Mouse (Mus musculus) thymus, postnatal 36 days (tissue): ENCODE results near the gene Ganab.

Experiments
- DNase-seq, 2 experiments: peaks; one replicate each; pipeline ENCODE4 v3.0.0; 2022; ENCODE audit warnings: mixed read lengths in 2 of 2

Gene Ganab

DNA sequence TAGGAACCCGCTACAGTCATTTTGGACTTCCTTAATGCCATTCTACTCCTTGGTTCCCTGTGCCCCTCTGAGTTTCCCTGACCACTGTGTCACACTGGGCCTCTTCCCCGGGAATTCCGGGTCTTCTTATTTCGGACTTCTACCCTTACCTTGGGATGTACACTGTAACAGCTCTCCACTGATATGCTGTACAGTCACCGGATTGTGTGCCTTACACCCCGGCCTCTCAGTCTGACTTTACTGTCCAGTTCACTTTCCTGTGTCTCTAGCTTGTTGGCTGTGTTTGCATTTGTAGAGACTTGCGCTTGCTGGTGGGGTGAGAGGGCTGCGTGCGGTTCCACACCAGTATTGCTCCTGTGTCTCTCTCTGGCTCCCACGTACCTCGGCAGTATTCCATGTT is 32.2 kb downstream of the Ganab start:
- no peak for DNase-seq

DNA sequence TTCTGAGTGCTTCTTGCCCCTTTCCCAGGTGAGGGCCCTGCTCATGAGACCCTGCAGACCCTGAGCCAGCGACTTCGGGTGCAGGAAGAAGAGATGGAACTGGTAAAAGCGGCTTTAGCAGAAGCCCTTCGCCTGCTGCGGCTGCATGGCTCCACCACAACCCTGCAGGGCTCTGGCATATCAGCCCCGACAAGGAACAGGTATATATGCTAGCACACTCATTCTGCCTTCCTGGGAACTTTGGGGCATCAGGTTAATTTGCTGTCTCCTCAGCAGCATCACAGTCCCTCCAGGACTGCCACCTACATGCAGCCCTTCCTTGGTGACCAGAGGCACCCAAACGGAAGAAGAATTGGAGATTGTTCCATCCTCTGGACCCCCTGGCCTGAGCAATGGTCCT is 32.9 kb downstream of the Ganab start:
- no peak for DNase-seq

DNA sequence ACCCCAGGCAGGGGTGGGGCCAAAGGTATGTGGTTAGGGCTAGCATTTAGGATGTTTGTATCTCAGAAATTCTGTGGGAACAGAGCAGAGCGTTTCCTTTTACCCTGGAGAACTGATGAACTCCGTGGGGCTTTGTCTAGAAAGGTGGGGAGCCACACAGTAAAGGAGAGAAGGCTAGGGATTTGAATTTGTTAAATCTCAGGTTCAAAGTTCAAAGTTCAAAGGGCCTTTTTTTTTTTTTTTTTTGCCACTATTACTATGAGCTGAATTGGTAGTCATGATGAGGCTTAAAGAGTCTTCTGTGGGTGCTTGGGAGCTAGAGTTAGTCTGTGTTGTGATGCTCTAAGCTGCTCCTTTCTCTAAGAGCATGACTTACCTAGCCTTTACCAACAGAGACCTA is 38.9 kb downstream of the Ganab start:
- DNase-seq: no peak

DNA sequence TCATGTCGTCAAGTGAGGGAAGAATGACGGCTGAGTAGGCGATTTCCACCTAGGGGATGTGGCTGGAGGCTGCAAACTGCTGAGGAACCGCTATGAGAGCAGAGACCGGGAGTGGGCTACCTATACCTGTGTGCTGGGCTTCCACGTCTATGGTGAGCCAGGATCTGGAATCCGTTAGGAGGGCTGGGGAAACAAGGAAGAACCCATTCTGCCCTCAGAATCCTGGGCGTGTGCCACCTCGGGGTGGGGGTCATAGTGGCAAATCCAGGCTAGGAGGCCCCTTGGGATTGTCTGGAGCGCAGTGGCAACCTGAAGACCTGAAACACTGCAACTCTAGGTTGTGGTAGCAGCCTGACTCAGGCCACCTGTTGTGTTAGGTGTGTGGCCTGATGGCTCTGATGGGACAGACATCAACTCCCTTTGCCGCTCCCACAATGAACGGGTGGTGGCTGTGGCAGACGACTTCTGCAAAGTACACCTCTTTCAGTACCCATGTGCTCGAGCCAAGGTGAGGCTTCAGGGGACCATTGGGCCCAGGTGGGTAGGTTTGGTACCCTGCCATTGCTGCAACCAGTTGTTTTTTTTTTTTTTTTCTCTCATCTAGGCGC is 42.8 kb downstream of the Ganab start:
- no peak for DNase-seq

DNA sequence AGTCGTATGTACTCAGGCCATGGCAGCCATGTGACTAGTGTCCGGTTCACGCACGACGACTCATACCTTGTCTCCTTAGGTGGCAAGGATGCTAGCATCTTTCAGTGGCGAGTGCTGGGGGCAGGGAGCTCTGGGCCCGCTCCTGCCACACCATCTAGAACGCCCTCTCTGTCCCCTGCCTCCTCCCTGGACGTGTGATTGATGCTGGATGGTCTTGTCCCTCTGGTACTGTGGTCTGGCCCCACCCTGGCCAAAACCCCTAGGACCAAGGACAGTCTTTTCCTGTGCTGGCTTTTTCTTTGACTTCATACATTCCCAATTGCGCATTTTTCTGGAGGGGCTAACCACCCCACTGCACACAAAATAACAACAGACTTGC is 43.3 kb downstream of the Ganab start:
- peak in 1 of 2 experiments; percentile 21 for DNase-seq

DNA sequence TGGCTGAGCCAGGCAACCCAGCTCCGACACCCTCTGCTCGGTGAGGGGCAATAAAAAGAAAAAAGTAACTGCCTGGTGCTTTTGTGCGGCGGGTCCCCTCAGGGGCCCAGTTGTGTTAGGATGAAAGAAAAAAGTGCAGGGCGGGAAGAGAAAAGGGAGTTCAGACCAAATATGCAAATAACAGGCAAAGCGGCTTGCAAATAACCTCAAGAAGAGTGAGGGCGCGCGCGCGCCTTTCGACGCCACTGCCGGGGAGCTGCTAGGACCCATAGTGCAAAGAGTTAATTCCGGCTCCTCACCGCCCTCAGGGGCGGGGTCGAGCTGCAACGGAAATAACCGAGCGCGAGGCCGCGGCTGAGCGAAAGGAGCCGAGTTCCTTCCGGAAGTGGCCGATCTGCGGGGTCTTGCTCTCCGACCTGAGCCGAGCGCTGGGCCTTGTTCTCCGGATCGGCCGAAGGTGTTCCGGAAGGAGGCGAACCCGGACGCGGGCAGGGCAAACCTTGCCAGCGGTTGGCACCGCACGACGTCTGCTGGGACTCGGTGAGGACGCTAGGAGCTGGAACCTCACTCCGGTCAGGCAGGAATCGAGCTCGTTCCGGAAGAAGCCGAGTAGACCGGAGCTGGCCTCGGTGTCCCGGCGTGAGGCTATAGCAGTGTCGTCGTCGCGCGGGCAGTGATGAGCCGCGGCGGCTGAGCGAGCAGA is 43.8 kb downstream of the Ganab start, which contains the start of gene Mta2:
Gene Mta2, plus strand, starts transcription at position 361 of the 703 bp plus-strand sequence.
- peak; percentile 98 for DNase-seq

DNA sequence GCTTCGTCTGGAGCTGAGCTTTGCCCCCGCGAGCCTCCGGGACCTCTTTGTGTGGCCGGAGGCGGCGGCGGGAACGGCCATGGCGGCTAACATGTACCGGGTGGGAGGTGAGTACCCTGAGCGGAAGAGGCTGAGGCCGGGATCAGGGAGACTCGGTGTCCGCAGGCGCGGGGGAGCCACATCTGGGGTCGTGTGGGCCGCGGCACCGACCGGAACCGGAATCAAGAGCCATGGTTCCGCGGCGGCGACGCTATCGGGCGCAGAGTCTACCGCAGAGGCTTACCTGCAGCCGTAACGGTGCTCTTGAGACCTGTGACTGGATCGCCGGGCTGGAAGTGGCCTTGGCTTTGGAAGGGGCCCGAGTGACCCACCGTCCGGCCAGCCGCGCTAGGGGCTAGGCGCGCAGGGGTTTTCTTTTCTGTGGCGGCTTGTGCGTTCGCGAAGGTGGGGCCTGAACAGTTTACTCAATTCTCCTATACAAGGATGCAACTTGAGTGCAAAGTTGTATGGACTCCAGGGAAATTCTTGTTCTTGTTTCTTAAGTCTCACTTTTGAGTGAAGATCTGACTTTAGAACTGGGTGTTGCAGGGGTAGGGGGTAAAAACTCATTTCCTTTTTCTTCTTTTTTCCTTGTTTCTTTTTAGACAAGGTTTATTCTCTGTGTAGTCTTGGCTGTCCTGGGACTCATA is 44.5 kb downstream of the Ganab start:
- DNase-seq: no peak

DNA sequence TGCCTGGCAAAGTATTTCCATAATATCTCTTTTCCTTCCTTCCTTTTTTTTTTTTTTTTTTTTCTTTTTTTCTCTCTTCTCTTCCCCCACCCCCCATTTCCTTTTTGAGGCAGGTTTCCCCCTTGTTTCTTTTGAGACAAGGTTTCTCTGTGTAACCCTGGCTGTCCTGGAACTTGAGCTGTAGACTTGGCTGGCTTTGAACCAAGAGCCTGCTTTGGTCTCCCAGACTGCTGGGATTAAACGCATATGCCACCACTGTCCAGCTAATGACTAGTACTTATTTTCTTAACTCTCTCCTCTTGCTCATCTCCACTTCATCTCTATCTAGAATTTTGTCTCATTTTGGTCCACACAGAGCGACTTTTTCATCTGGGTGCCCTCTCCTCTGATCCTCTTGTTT is 45.2 kb downstream of the Ganab start:
- DNase-seq: no peak

DNA sequence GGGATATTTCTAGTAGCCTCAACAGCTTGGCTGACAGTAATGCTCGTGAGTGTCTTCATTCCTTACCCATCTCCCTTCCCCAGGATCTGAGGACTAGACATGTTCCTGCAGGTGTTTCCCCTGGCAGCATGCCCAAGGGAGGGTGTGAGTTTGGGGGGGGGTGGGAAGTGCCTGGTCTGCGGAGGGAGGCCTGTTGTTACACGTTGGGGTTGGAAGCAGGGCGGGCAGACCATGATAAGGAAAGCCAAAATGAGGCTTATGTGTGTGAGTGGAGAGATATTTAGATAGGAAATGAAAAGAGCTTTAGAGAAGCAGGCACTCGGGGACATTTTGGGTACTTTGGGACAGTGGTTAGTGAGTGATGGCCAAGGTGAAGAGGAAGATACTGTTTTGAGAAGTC is 46.2 kb downstream of the Ganab start:
- DNase-seq: no peak

DNA sequence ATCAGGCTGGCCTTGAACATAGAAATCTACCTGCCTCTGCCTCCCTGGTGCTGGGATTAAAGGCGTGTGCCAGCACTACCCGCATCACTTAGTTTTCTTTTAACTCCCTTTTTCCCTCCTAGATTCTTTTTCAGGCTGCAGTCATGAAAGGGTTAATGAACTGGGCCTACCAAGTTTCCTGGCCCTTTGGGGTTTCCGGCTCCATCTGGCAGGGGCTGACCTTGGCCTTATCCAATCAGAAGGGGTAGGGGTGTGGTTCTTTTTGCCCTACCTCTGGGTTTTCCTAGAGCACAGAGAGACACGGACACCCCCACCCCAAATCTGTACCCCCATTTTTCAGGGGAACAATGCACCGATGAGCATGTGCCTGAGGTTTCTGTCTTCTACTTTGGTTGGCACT is 46.9 kb downstream of the Ganab start:
- peak; percentile 60 to 70 for DNase-seq

DNA sequence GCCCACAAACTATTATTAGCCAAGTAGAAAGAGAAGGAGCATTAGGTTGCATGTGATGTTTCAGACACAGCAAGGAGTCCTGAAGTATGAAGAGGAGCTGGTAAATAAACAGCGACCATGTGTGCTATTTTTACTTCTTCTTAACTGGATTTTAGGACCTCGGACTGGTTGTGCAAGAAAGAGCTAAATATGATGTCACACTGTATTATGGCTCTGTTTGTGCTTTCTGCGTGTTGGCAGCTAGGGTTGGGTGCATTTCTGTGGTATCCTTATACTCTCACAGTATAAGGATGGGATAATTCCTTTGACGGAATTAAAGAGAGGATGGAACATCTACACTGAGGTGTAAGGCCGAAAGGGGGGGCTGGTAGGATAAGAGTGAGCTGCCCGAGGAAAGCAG is 47.4 kb downstream of the Ganab start:
- no peak for DNase-seq

DNA sequence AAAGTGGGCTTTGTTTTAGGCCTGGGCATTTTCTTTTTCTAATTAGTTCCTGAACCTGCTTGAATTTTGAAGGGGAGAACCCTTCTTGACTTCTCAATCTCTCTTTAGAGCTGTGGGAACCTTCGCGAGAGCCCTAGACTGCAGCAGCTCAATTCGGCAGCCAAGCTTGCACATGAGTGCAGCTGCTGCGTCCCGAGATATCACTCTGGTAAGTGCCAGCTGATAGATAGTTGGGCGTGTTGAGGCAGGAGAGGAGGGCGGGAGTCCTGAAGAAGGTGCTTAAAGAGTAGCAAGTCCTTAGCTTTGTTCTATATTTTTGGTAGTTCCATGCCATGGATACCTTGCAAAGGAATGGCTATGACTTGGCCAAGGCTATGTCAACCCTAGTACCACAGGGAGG is 49.1 kb downstream of the Ganab start:
- DNase-seq: no peak

DNA sequence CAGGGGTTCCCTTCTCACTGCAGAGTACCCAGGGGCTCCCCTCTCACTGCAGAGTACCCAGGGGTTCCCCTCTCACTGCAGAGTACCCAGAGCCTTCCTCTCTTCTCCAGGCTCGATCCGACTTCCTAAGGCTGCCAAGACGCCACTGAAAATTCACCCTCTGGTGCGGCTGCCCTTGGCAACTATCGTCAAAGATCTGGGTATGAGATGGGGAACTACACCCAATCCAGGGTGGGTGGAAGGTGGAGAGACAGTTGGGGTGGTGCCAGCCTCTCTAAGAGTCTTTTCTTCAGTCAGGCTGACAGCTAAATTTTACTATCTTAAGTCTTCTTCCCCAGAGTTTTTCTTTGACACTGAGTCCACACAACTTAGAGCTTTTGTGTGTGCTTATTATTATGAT is 52.3 kb downstream of the Ganab start:
- no peak for DNase-seq

DNA sequence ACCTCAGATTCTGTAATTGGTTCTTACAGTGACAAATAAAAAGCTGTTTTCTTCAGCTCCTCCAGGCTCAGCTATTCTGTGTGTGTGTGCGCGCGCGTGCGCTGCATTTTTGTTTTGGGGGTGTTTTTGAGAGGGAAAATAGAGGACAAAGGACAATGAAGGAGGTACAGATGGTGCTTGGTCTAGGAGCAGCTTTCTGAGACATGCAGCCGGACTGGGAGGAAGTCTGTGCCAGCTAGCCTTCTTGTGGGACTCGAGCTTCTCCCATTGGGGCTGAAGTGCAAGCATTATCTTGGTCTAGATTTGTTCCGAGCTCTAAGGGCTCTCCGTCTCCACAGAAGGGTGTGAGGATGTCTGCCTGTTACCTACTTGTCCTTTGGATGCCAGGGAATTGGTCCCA is 54.4 kb downstream of the Ganab start:
- DNase-seq: no peak

DNA sequence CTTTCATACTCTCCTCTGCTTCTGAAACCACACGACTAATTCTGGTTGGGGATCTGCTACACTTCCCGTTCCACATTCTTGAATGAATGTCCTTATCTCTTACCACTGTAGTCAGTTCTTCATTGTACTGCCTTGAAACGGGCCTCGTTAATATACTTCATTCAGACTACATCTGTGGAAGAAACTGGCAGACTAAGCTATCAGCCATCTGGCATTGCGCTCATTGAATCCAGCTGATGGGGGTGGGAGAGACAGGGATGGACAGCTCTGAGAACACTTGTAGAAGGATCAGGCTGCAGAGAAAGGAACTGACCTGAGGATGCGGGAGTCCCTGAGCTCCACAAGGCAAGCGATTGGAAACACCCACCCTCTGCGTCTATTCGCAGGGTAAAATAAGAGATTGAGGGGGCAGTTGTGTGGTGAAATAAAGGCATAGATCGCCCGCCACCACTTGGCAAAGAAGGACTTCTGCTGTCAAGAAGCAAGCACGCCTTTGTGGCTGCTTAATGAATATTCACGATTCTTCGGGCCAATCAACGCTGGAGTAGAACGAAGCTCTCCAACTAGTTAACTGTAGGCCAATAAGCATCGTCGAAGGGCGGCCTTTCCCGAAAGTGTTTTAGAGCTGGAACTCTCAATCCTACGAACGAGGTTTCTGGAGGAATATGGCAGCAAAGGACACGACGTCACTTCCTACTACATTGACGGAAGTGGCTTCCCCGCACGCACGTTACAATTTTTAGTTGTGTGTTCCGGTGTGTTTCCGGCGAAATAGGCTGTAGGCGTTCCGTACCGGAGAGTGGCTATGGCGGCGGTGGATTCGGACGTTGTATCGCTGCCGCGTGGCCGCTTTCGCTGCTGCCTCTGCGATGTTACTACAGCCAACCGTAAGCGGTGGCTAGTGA is 55.5 kb downstream of the Ganab start, which contains the start of gene Tut1:
Gene Tut1, plus strand, starts transcription at position 713 of the 905 bp plus-strand sequence.
- peak; percentile 86 to 87 for DNase-seq

DNA sequence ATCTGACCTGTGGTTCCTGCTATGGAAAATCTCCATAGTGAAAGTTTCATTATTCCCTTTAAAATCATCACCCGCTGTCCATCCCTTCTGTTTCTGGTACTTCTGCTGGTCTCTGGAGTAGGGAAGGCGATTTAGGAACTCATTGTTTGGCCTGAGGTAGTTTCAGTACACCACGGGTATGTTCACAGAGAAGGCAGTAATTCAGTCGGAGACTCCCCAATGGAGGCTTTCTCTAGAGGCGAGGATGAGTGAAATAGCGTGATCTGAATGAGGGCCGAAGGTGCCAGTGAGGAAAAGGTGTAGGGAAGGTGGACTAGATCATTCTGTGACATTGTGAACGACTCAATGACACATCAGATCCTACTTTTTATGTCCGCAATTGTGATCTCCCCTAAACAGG is 56.3 kb downstream of the Ganab start:
- DNase-seq: no peak

DNA sequence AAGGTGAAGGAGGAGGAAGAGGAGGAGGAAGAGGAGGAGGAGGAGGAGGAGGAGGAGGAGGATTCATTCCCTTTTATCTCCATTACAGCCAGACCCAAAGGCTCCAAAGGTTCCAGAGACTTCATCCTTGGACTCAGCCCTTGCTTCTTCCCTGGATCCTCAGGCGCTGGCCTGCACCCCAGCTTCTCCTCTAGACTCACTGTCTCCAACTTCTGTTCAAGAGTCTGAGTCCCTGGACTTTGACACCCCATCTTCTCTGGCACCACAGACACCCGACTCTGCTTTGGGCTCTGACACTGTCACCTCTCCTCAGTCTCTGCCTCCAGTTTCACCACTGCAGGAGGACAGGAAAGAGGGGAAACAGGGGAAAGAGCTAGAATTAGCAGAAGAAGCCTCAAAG is 64.4 kb downstream of the Ganab start:
- no peak for DNase-seq

DNA sequence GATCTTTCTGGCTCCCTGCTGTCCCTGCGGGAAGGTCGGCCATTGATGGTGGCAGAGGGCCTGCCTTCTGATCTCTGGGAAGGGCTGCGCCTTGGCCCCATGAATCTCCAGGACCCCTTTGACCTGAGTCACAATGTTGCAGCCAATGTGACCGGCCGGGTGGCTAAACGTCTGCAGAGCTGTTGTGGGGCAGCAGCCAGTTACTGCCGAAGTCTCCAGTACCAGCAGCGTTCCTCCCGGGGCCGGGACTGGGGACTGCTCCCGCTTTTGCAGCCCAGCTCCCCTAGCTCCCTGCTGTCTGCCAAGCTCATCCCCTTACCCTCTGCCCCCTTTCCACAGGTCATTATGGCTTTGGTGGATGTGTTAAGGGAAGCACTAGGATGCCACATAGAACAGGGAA is 67.2 kb downstream of the Ganab start:
- no peak for DNase-seq

DNA sequence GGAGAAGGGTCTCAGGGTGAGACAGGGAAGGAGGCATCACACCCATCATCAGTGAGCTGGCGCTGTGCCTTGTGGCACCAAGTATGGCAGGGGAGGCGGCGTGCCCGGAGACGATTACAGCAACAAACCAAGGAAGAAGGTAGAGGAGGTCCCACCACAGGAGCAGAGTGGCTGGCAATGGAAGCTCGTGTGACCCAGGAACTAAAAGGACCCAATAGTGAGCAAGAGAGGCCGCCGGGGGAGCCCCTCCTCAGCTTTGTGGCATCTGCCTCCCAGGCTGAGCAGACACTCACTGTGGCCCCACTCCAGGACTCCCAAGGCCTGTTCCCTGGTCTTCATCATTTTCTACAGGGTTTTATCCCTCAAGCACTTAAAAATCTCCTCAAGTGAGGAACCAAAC is 67.9 kb downstream of the Ganab start:
- peak in 1 of 2 experiments; percentile 37 for DNase-seq

DNA sequence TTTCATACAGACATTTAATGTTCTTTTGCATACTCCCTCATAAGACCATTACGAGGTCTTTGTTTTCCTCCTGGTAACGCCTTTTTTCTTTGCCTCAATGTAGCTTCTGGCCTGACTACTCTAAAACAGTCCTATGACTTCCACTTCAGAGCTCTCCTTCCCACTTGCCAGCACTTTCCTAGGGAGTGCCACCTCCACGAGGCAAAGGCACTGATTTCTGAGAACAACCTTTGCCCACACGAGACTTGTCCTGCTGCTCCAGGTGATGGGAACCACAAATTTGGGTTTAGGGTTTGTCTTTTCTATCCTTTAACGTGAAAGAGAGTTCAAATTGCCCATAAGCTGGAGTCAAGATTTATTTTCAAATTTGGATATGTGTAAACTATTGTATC is 68.3 kb downstream of the Ganab start:
- no peak for DNase-seq
